Mouse (Mus musculus): ENCODE data around the gene Rtn4rl1. TPM values are rescaled to one million over a fixed set of nuclear protein-coding genes. Genes with fewer than 3 reads are reported as not detected.

Rtn4rl1 gene
- polyA plus RNA-seq, 1 experiment: 23.9 TPM

- no peak for DNase-seq
- Histone ChIP-seq H3K27ac (ENCODE audit: insufficient read depth, low read length) (no peak overlapping the region), H3K4me3 (replicated peaks; ENCODE audit: insufficient read depth, low read depth, low read length) (no peak overlapping the region), H3K27me3 (ENCODE audit: control insufficient read depth, insufficient read depth, low read length) (no peaks in the 10 kb centered on the region), H3K4me1 (ENCODE audit: control insufficient read depth, insufficient read depth, low read length) (peaks cover 16% of the 10 kb centered on the region)
- 40% methylated on average over 4 of the region's 4 CpGs for WGBS
- TF ChIP-seq CTCF (IDR thresholded peaks at IDR 0.05; ENCODE audit: borderline replicate concordance, insufficient read depth, low read depth, low read length) (no peak), POLR2A (IDR thresholded peaks at IDR 0.05; ENCODE audit: borderline replicate concordance, insufficient read depth, low read length) (no peak)
These were observed 32.1 kb upstream of the Rtn4rl1 start for GRCm38 (mm10) chr11:75161417-75162008.

DNA sequence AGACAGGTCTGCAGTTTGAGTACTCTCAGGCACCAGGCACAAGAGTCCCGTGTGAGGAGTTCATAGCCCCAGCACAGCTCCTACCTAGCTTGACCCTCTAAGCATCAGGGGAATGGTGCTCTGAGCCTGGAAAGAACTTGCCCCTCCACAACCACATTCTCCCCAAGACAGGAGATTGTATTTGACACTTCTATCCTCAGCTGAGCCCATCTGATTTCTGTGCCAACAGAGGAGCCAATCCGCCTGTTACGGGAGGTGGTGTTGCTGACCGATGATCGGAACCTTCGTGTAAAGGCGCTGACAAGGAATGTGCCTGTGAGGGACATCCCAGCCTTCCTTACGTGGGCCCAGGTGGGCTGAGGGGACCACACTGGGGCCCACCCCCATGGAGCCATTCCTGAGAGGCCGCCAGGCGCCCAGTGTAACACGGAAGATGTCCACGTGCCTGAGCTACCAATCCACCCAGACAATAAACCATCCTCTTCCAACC is 30.9 kb upstream of the Rtn4rl1 start:
- Histone ChIP-seq H3K27ac (ENCODE audit: insufficient read depth, low read length) (no peak overlapping the region), H3K4me3 (replicated peaks; ENCODE audit: insufficient read depth, low read depth, low read length) (no peak overlapping the region), H3K27me3 (ENCODE audit: control insufficient read depth, insufficient read depth, low read length) (no peaks in the 10 kb centered on the region), H3K4me1 (ENCODE audit: control insufficient read depth, insufficient read depth, low read length) (peaks cover 5% of the 10 kb centered on the region; the same call in 1 of the 2 replicates)
- WGBS: 90% methylated on average over 12 of the region's 12 CpGs
- TF ChIP-seq CTCF (IDR thresholded peaks at IDR 0.05; ENCODE audit: borderline replicate concordance, insufficient read depth, low read depth, low read length) (no peak), POLR2A (IDR thresholded peaks at IDR 0.05; ENCODE audit: borderline replicate concordance, insufficient read depth, low read length) (no peak)
- DNase-seq: no peak

GRCm38 (mm10) chr11:75163379-75163778 is 30.2 kb upstream of the Rtn4rl1 start:
- Histone ChIP-seq H3K27me3 (ENCODE audit: control insufficient read depth, insufficient read depth, low read length) (no peaks in the 10 kb centered on the region), H3K4me3 (replicated peaks; ENCODE audit: insufficient read depth, low read depth, low read length) (no peak overlapping the region), H3K27ac (ENCODE audit: insufficient read depth, low read length) (no peak overlapping the region), H3K4me1 (ENCODE audit: control insufficient read depth, insufficient read depth, low read length) (peaks cover 5% of the 10 kb centered on the region; the same call in 1 of the 2 replicates)
- TF ChIP-seq CTCF (IDR thresholded peaks at IDR 0.05; ENCODE audit: borderline replicate concordance, insufficient read depth, low read depth, low read length) (no peak), POLR2A (IDR thresholded peaks at IDR 0.05; ENCODE audit: borderline replicate concordance, insufficient read depth, low read length) (no peak)
- DNase-seq: no peak
- WGBS: 91% methylated on average over 6 of the region's 6 CpGs

DNA sequence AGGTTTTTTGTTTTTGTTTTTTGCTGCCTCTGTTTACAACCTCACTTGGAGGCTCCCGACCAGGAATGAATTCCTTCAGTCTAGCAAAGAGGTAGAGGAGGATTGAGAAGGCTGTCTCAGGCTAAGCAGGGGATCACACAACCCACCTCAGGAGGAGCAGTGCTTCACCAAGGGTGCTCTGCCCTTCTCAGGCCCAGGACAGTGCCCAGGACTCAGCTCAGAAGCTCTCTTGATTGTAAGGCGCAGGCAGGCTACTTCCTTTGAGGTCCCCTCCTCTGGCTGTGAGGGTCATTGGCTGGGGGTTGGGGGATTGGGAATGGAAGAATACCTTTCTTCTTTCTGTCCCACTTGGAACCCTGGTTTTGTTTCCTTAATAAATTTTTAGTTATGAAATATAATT is 29.5 kb upstream of the Rtn4rl1 start:
- DNase-seq: no peak
- no peak for TF ChIP-seq CTCF (IDR thresholded peaks at IDR 0.05; ENCODE audit: borderline replicate concordance, insufficient read depth, low read depth, low read length)
- no peak for TF ChIP-seq POLR2A (IDR thresholded peaks at IDR 0.05; ENCODE audit: borderline replicate concordance, insufficient read depth, low read length)
- 77% methylated on average over 2 of the region's 2 CpGs for WGBS
- peaks cover 5% of the 10 kb centered on the region; the same call in 1 of the 2 replicates for H3K4me1 ChIP-seq (ENCODE audit: control insufficient read depth, insufficient read depth, low read length)
- H3K27ac ChIP-seq (ENCODE audit: insufficient read depth, low read length): no peak overlapping the region
- H3K27me3 ChIP-seq (ENCODE audit: control insufficient read depth, insufficient read depth, low read length): no peaks in the 10 kb centered on the region
- no peak overlapping the region for H3K4me3 ChIP-seq (replicated peaks; ENCODE audit: insufficient read depth, low read depth, low read length)

DNA sequence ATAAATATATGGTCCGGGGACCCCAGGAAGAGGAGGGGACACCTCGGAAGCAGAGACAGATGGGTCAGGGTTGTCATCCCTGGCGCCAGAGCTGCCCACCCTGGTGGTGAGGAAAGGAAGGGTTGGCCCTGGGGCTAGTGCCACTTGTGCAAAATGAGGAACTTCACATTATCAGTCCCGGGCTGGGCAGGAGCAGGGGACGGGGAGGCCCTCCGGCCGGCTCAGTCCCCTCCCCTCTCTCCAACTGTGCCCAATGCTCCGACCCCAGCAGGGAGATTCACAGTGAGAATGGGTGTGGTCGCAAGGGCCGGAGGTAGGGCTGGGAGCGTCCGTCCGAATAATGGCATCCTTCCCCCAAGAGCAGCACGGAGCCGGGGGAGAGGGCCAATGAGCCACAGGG is 28.8 kb upstream of the Rtn4rl1 start:
- WGBS: 56% methylated on average over 15 of the region's 15 CpGs
- TF ChIP-seq POLR2A (IDR thresholded peaks at IDR 0.05; ENCODE audit: borderline replicate concordance, insufficient read depth, low read length): no peak
- Histone ChIP-seq H3K4me3 (replicated peaks; ENCODE audit: insufficient read depth, low read depth, low read length) (no peak overlapping the region), H3K4me1 (ENCODE audit: control insufficient read depth, insufficient read depth, low read length) (peaks cover 8% of the 10 kb centered on the region; the same call in 1 of the 2 replicates), H3K27me3 (ENCODE audit: control insufficient read depth, insufficient read depth, low read length) (no peaks in the 10 kb centered on the region), H3K27ac (ENCODE audit: insufficient read depth, low read length) (no peak overlapping the region)
- DNase-seq: no peak

DNA sequence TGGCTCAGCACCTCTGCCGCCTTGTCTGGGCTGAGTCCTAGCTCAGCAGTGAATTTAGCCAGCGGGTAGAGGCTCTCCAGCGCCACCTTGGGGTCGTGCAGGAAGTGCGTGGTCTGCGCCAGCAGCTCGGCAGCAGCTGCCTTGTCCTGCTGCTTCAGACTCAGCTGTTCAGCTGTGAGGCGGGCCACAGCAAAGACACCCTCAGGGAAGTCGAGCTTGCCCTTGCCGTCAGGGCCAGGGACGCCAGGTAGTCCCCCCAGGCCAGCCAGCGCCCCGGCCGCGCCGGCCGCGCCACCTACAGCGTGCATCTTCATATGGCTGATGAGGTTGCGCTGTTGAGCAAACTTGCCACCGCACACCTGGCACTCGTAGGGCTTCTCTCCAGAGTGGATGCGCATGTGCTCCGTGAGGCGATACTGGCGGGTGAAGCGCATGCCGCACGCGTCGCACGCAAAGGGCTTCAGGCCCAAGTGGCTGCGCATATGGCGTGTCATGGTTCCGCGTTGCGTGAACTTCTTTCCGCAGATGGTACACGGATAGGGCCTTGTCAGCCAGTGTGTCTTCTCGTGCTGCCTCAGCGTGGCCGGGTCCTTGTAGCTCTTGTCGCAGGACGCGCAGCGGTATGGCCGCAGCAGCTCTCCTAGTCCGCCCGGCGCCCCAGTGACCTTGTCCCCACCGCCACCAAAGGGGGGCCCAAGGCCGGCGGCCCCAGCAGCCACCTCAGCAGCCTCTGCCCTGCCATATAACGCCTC is 28.0 kb upstream of the Rtn4rl1 start:
- Histone ChIP-seq H3K27ac (ENCODE audit: insufficient read depth, low read length) (no peak overlapping the region), H3K27me3 (ENCODE audit: control insufficient read depth, insufficient read depth, low read length) (no peaks in the 10 kb centered on the region), H3K4me1 (ENCODE audit: control insufficient read depth, insufficient read depth, low read length) (peaks cover 8% of the 10 kb centered on the region; the same call in 1 of the 2 replicates), H3K4me3 (replicated peaks; ENCODE audit: insufficient read depth, low read depth, low read length) (peak overlapping the region; percentile 28)
- TF ChIP-seq POLR2A (IDR thresholded peaks at IDR 0.05; ENCODE audit: borderline replicate concordance, insufficient read depth, low read length) (no peak), CTCF (IDR thresholded peaks at IDR 0.05; ENCODE audit: borderline replicate concordance, insufficient read depth, low read depth, low read length) (peak; percentile 70)
- 26% methylated on average over 54 of the region's 54 CpGs for WGBS
- peak; percentile 49 to 66 for DNase-seq

DNA sequence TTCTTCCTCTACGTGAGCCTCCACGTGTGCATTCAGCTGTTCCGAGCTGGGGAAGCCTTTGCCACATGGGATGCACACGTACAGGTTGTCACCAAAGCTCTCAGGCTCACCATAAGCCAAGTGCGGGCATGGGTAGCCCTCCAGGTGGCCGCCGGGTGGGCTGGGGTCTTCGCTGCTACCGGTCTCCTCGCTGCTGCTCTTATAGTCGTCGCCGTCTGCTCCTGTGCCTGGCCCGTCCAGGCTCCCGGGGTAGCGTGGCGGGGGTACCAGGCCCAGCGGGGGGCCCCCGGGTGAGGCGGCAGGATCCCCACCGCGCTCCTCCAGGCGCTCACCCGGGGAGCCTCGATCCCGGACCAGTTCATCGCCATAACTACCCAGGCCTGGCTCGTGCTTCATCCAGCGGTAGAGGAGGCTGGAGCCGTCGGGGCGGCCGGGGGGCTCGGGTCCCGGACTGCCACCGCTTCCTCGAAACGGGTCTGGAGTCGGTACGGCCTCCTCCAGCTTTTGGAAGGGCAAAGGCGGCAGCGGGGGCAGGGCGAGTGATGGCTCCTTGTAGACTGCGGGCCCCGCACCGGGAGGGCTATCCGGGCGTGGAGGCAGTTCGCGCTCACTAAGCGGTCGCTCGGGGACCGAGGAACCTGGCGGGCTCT is 27.3 kb upstream of the Rtn4rl1 start:
- Histone ChIP-seq H3K27ac (ENCODE audit: insufficient read depth, low read length) (no peak overlapping the region), H3K27me3 (ENCODE audit: control insufficient read depth, insufficient read depth, low read length) (no peaks in the 10 kb centered on the region), H3K4me1 (ENCODE audit: control insufficient read depth, insufficient read depth, low read length) (peaks cover 8% of the 10 kb centered on the region; the same call in 1 of the 2 replicates), H3K4me3 (replicated peaks; ENCODE audit: insufficient read depth, low read depth, low read length) (no peak overlapping the region)
- TF ChIP-seq CTCF (IDR thresholded peaks at IDR 0.05; ENCODE audit: borderline replicate concordance, insufficient read depth, low read depth, low read length): no peak
- TF ChIP-seq POLR2A (IDR thresholded peaks at IDR 0.05; ENCODE audit: borderline replicate concordance, insufficient read depth, low read length): no peak
- WGBS: 29% methylated on average over 55 of the region's 55 CpGs
- DNase-seq: peak; percentile 25 to 35

All from cerebellum, adult 2 months (tissue).